11 mouse cellular contexts compared by ENCODE assay signal in genomic region chr13:63153397-63153796, GRCm38 (mm10).
DNase-seq lines count a peak whose midpoint lies in the region; TF ChIP-seq lines count a peak whose summit lies in the region.
"Had no signal": no experiment of that assay in that cellular context is flagged by ENCODE, and none has a peak within 500 bp of the region (broad histone marks: within the 10 kb centered on the region; RNA-seq: fewer than 3 reads in every experiment).

No protein-coding gene starts in this region.

- 85% methylated on average over 2 of the region's 2 CpGs for WGBS in spleen, adult 2 months

- H3K36me3 ChIP-seq in spleen, adult 2 months (ENCODE audit: control insufficient read depth, insufficient read depth, low read length) = no peaks in the 10 kb centered on the region

- H3K27me3 ChIP-seq in spleen, adult 2 months (ENCODE audit: control insufficient read depth, insufficient read depth, low read length) = no peaks in the 10 kb centered on the region
- H3K27me3 ChIP-seq: heart, embryonic 13.5 days had no signal

- no peaks in the 10 kb centered on the region for H3K4me1 ChIP-seq in spleen, adult 2 months (ENCODE audit: control insufficient read depth, insufficient read depth, insufficient read length)

- TF ChIP-seq POLR2A in spleen, adult 2 months (IDR thresholded peaks at IDR 0.05; ENCODE audit: low read depth, low read length) = no peak

- DNase-seq in embryo, embryonic 11 days = peak; percentile 11
- DNase-seq in embryo, embryonic 10.5 days (ENCODE audit: low spot score) = no peak
- DNase-seq in spleen, adult 2 months (ENCODE audit: low read depth in 1 of 2, low spot score in 2 of 2) = no peak
- no peak for DNase-seq in spleen, adult 18-20 months
- DNase-seq in kidney, postnatal 36 days = peak; percentile 47 to 79
- DNase-seq in urinary bladder, postnatal 4 days (ENCODE audit: low spot score in 2 of 2) = no peak
- DNase-seq in left cerebral cortex, adult 9 months (ENCODE audit: low spot score in 2 of 2) = no peak
- DNase-seq in Muller cell, postnatal 12 days (ENCODE audit: inconsistent ontology term) = no peak

- no peak for TF ChIP-seq CTCF in spleen, adult 2 months (IDR thresholded peaks at IDR 0.05; ENCODE audit: extremely low read depth, insufficient read depth, insufficient read length, insufficient replicate concordance)

- no peak overlapping the region for H3K4me3 ChIP-seq in spleen, adult 2 months (ENCODE audit: extremely low read depth, insufficient read depth, insufficient read length)
- H3K4me3 ChIP-seq: heart, embryonic 13.5 days; left cerebral cortex, adult 2 months; megakaryocyte, embryonic 14.5 days had no signal

- H3K27ac ChIP-seq in spleen, adult 2 months (ENCODE audit: insufficient read depth, low read length) = peak overlapping the region; percentile 38; the same call in 1 of the 2 replicates
- H3K27ac ChIP-seq: heart, embryonic 13.5 days; left cerebral cortex, adult 2 months had no signal

Comparison
In these comparisons a context has a peak if more than half of its experiments do, and no peak if none do; other contexts are left out.
1. DNase-seq: peak in embryo, embryonic 11 days (single experiment) and kidney, postnatal 36 days (2 of 2); none in embryo, embryonic 10.5 days (single experiment), spleen, adult 2 months (0 of 2), spleen, adult 18-20 months (0 of 2), urinary bladder, postnatal 4 days (0 of 2), left cerebral cortex, adult 9 months (0 of 2) and Muller cell, postnatal 12 days (single experiment).